22 mouse cellular contexts compared by ENCODE assay signal in the genomic region with DNA sequence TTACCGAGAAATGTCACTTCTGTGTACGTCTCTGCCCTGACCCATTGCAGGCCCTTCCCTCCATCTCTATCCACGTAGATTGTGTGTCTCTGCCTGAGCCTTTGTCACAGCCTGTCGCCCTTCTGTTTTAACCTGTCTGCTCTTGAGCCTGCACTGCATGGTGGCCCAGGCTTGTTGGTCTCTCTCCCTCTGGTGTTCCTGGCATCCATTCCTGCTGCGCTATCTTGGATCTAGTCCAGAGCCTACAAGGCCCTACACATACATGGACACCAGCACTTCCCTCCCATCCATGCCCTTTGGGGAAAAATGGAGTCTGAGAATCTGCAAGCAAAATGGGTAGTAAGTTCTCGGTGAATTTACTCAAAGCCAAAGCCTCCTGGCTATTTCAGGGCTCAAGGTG.
A peak's percentile ranks its signal among the peaks of the same experiment; 100 is the strongest.
DNase-seq lines count a peak whose midpoint lies in the region; TF ChIP-seq lines count a peak whose summit lies in the region.
"Had no signal": no experiment of that assay in that cellular context is flagged by ENCODE, and none has a peak within 500 bp of the region (broad histone marks: within the 10 kb centered on the region; RNA-seq: fewer than 3 reads in every experiment).

No protein-coding gene starts in this region.

- H3K4me1 ChIP-seq in limb, embryonic 10.5 days, result peaks cover 32% of the 10 kb centered on the region
- H3K4me1 ChIP-seq: liver, embryonic 12.5 days had no signal

- H3K27me3 ChIP-seq in limb, embryonic 10.5 days (ENCODE audit: low read depth, poor library complexity, severe bottlenecking), result peaks cover 8% of the 10 kb centered on the region; the same call in 1 of the 2 replicates

- TF ChIP-seq CTCF in brain, embryonic 14.5 days (IDR thresholded peaks at IDR 0.05; ENCODE audit: borderline replicate concordance, extremely low read depth, insufficient read depth, insufficient read length), result no peak

- no peak overlapping the region for H3K4me3 ChIP-seq in limb, embryonic 10.5 days
- H3K4me3 ChIP-seq: embryonic facial prominence, embryonic 13.5 days; hindbrain, embryonic 12.5 days; liver, embryonic 12.5 days; midbrain, embryonic 15.5 days had no signal

- no peaks in the 10 kb centered on the region for H3K36me3 ChIP-seq in limb, embryonic 10.5 days
- H3K36me3 ChIP-seq: embryonic facial prominence, embryonic 13.5 days; G1E; hindbrain, embryonic 12.5 days; liver, embryonic 12.5 days; midbrain, embryonic 15.5 days had no signal

- intact Hi-C loops in left cerebral cortex, postnatal 4 days (cut with DNase I), result no loop called here

- no peaks in the 10 kb centered on the region for H3K9me3 ChIP-seq in limb, embryonic 10.5 days (replicated peaks)
- H3K9me3 ChIP-seq: embryonic facial prominence, embryonic 13.5 days; hindbrain, embryonic 12.5 days; liver, embryonic 12.5 days; midbrain, embryonic 15.5 days had no signal

- peak; percentile 26 to 30 for DNase-seq in cerebellum, adult 18-20 months
- DNase-seq in cerebellum, postnatal 4 days (ENCODE audit: low spot score in 2 of 2), result no peak
- peak; percentile 50 for DNase-seq in left cerebral cortex, postnatal 4 days
- DNase-seq in left cerebral cortex, adult 9 months (ENCODE audit: low spot score in 2 of 2), result no peak
- peak; percentile 59 for DNase-seq in brain, embryonic 14.5 days (ENCODE audit: low read depth)
- DNase-seq in limb, embryonic 10.5 days (ENCODE audit: low spot score), result no peak
- DNase-seq in heart, adult 11 months, result no peak
- DNase-seq: adrenal gland, adult 8-10 months; gastrocnemius, postnatal 14 days; heart, postnatal 36 days; kidney, adult 9 months; kidney, postnatal 10 days; liver, postnatal 0 days; lung, postnatal 36 days; right cerebral cortex, adult 18-20 months; spleen, adult 18-20 months; thymus, postnatal 25 days had no signal

- WGBS in limb, embryonic 10.5 days, result 87% methylated on average over 6 of the region's 6 CpGs

- no peak for TF ChIP-seq POLR2A in brain, embryonic 14.5 days (IDR thresholded peaks at IDR 0.05; ENCODE audit: borderline replicate concordance, extremely low read depth, insufficient read depth, insufficient read length, poor library complexity, severe bottlenecking)

- H3K27ac ChIP-seq in limb, embryonic 10.5 days, result 0 out of 2 replicates have a peak overlapping the region, but pooled peaks have one; percentile 5
- H3K27ac ChIP-seq: embryonic facial prominence, embryonic 13.5 days; hindbrain, embryonic 12.5 days; liver, embryonic 12.5 days; midbrain, embryonic 15.5 days had no signal

Comparison
In these comparisons a context has a peak if more than half of its experiments do, and no peak if none do; other contexts are left out.
1. DNase-seq: peak in cerebellum, adult 18-20 months (2 of 2), left cerebral cortex, postnatal 4 days (single experiment) and brain, embryonic 14.5 days (single experiment); none in cerebellum, postnatal 4 days (0 of 2), left cerebral cortex, adult 9 months (0 of 2), limb, embryonic 10.5 days (single experiment) and heart, adult 11 months (single experiment).